Mouse (Mus musculus): ENCODE results near the gene Rhobtb1.

DNA sequence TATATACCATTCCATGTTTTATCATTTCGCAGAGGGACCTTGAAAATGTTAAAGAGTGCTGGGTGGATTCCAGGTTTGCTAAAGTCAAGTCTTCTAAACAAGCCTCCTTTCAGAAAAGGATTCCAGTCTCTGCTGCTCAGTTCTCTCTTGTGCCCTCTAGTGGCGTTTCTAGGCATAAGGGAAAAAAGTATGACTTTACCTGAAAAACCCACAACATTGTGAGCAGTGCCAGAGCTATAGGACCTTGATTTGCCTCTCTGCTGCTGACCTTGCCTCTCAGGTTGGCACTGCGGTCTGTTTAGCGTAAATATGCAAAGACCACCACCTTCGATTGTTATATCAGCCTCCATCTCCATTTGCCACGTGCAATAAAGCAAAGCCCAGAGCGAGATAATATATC lies 13.9 kb downstream of the Rhobtb1 start:
- TF ChIP-seq POLR2A (IDR thresholded peaks at IDR 0.05; ENCODE audit: low read depth, low read length) (no peak), CTCF (IDR thresholded peaks at IDR 0.05; ENCODE audit: extremely low read depth, insufficient read depth, insufficient read length, insufficient replicate concordance) (no peak)
